Mouse (Mus musculus) testis, adult 2 months (tissue): ENCODE results near the gene Ube3b. TPM values are rescaled to one million over a fixed set of nuclear protein-coding genes. Genes with fewer than 3 reads are reported as not detected.

Source experiments
- H3K27ac ChIP-seq: fragments of 200-500 bp; 2 replicates; pipeline ENCODE4 v1.5.1; 2012; ENCODE audit warnings: low read depth, low read length; ENCODE audit not compliant: control insufficient read depth, insufficient read depth
- H3K27me3 ChIP-seq: fragments of 200-500 bp; 2 replicates; pipeline ENCODE4 v1.6.1; 2012; ENCODE audit warnings: mild to moderate bottlenecking, low read length, moderate library complexity; ENCODE audit not compliant: control insufficient read depth, insufficient read depth
- H3K36me3 ChIP-seq: fragments of 200-500 bp; 2 replicates; pipeline ENCODE4 v1.6.1; 2012; ENCODE audit warnings: mild to moderate bottlenecking, low read length; ENCODE audit not compliant: control insufficient read depth, insufficient read depth
- H3K4me1 ChIP-seq: fragments of 200-500 bp; 2 replicates; pipeline ENCODE4 v1.6.1; 2012; ENCODE audit warnings: low read length; ENCODE audit not compliant: control insufficient read depth, insufficient read depth
- H3K4me3 ChIP-seq: fragments of 200-500 bp; 2 replicates; pipeline ENCODE4 v1.5.1; 2012; ENCODE audit warnings: low read depth, mild to moderate bottlenecking, low read length, moderate library complexity, mixed read lengths; ENCODE audit not compliant: control insufficient read depth
- CTCF ChIP-seq: fragments of 200-500 bp; IDR thresholded peaks from 2 replicates; pipeline ENCODE4 v1.5.1; 2012; ENCODE audit warnings: low read depth, mild to moderate bottlenecking, inconsistent platforms, low read length, moderate library complexity; ENCODE audit not compliant: control insufficient read depth, insufficient read depth, insufficient replicate concordance
- POLR2A ChIP-seq: fragments of 200-500 bp; IDR thresholded peaks from 2 replicates; pipeline ENCODE4 v1.6.1; 2012; ENCODE audit warnings: low read depth, mild to moderate bottlenecking, inconsistent platforms, low read length, moderate library complexity; ENCODE audit not compliant: control insufficient read depth
- polyA plus RNA-seq: library from polyadenylated mRNA; depleted of rRNA; stranded (reverse); fragments of >200 nt; gene quantifications from 2 replicates; pipeline ENCODE4 v1.2.3, GENCODE M21; 2012; rRNA removed

The Ube3b gene
- polyA plus RNA-seq = 128 and 142 TPM in 2 replicates

GRCm38 (mm10) chr5:114380209-114381012, at the start of gene Ube3b, which contains the start of gene Kctd10:
Gene Ube3b, plus strand, starts transcription at chr5:114380607.
Gene Kctd10, minus strand, starts transcription at chr5:114380508.
- peak within 1 kb of the TSS; percentile 98 for H3K4me3 ChIP-seq
- peak within 1 kb of the TSS; percentile 89 for H3K27ac ChIP-seq
- peaks cover 10% of the 10 kb centered on the region for H3K4me1 ChIP-seq
- peaks cover 1% of the 10 kb centered on the region for H3K36me3 ChIP-seq
- H3K27me3 ChIP-seq = no peaks in the 10 kb centered on the region
- no peak for TF ChIP-seq CTCF
- peak; percentile 59 for TF ChIP-seq POLR2A

GRCm38 (mm10) chr5:114342996-114343395, 37.4 kb upstream of the Ube3b start:
- Histone ChIP-seq H3K36me3 (no peaks in the 10 kb centered on the region), H3K4me1 (peaks cover 2% of the 10 kb centered on the region; the same call in 1 of the 2 replicates), H3K4me3 (no peak overlapping the region), H3K27me3 (no peaks in the 10 kb centered on the region), H3K27ac (no peak overlapping the region)
- TF ChIP-seq CTCF = no peak
- no peak for TF ChIP-seq POLR2A

- Histone ChIP-seq H3K4me3 (no peak overlapping the region), H3K4me1 (no peaks in the 10 kb centered on the region), H3K27ac (no peak overlapping the region), H3K27me3 (no peaks in the 10 kb centered on the region), H3K36me3 (no peaks in the 10 kb centered on the region)
- TF ChIP-seq CTCF (no peak), POLR2A (no peak)
Observed at GRCm38 (mm10) chr5:114343612-114344011, 36.8 kb upstream of the Ube3b start.

GRCm38 (mm10) chr5:114345538-114345937, 34.9 kb upstream of the Ube3b start:
- Histone ChIP-seq H3K27me3 (no peaks in the 10 kb centered on the region), H3K36me3 (no peaks in the 10 kb centered on the region), H3K4me3 (no peak overlapping the region), H3K27ac (no peak overlapping the region), H3K4me1 (no peaks in the 10 kb centered on the region)
- TF ChIP-seq CTCF (no peak), POLR2A (no peak)

GRCm38 (mm10) chr5:114347005-114347404, 33.4 kb upstream of the Ube3b start:
- Histone ChIP-seq H3K27ac (no peak overlapping the region), H3K4me1 (no peaks in the 10 kb centered on the region), H3K4me3 (no peak overlapping the region), H3K36me3 (no peaks in the 10 kb centered on the region), H3K27me3 (no peaks in the 10 kb centered on the region)
- TF ChIP-seq CTCF (no peak), POLR2A (no peak)

- no peaks in the 10 kb centered on the region for H3K36me3 ChIP-seq
- TF ChIP-seq POLR2A = no peak
- no peak for TF ChIP-seq CTCF
- no peak overlapping the region for H3K27ac ChIP-seq
- H3K4me1 ChIP-seq = no peaks in the 10 kb centered on the region; the same call in 1 of the 2 replicates
- H3K27me3 ChIP-seq = no peaks in the 10 kb centered on the region
- H3K4me3 ChIP-seq = no peak overlapping the region
Observed at GRCm38 (mm10) chr5:114351490-114351889, 28.9 kb upstream of the Ube3b start.

GRCm38 (mm10) chr5:114356250-114356935, 24.0 kb upstream of the Ube3b start:
- no peaks in the 10 kb centered on the region for H3K27me3 ChIP-seq
- no peaks in the 10 kb centered on the region for H3K36me3 ChIP-seq
- H3K27ac ChIP-seq = no peak overlapping the region; the same call in 1 of the 2 replicates
- TF ChIP-seq POLR2A = no peak
- peak; percentile 63; the same call in 1 of the 2 replicates for TF ChIP-seq CTCF
- H3K4me1 ChIP-seq = peaks cover 7% of the 10 kb centered on the region
- H3K4me3 ChIP-seq = no peak overlapping the region
